Mouse (Mus musculus) forebrain, embryonic 10.5 days (tissue): ENCODE data around the gene Cend1. TPM values are rescaled to one million over a fixed set of nuclear protein-coding genes. Genes with fewer than 3 reads are reported as not detected.

ENCODE experiments used
- DNase-seq: peaks from one replicate; pipeline ENCODE4 v3.0.0-alpha.2; 2017; ENCODE audit warnings: low spot score; ENCODE audit errors: extremely low spot score
- H3K27ac ChIP-seq: fragments of 300-500 bp; sonication (generic); 2 replicates; pipeline ENCODE4 v1.5.1; 2016; ENCODE audit warnings: mild to moderate bottlenecking
- H3K27me3 ChIP-seq: fragments of 300-500 bp; sonication (generic); 2 replicates; pipeline ENCODE4 v1.6.1; 2016; ENCODE audit warnings: mild to moderate bottlenecking; ENCODE audit not compliant: poor library complexity, severe bottlenecking
- H3K36me3 ChIP-seq: fragments of 300-500 bp; sonication (generic); replicated peaks from 2 replicates; pipeline ENCODE4 v1.6.1; 2016; ENCODE audit warnings: mild to moderate bottlenecking, moderate library complexity
- H3K4me1 ChIP-seq: fragments of 300-500 bp; sonication (generic); 2 replicates; pipeline ENCODE4 v1.6.1; 2016
- H3K4me3 ChIP-seq: fragments of 300-500 bp; sonication (generic); 2 replicates; pipeline ENCODE4 v1.5.1; 2016; ENCODE audit warnings: mild to moderate bottlenecking, moderate library complexity
- H3K9me3 ChIP-seq: fragments of 300-500 bp; sonication (generic); 2 replicates; pipeline ENCODE4 v1.6.1; 2016; ENCODE audit warnings: mild to moderate bottlenecking, moderate library complexity
- WGBS: fragments of 180-500 bp; shearing (Covaris S2); methylation state at CpG from one replicate; pipeline ENCODE4 v1.1.7; 2016; 5-methylcytosine and 5-hydroxymethylcytosine counted together
- polyA plus RNA-seq: library from polyadenylated mRNA; unstranded; fragments of >200 nt; fragmentation: Nextera tagmentation; extraction: Ambion mirVana; gene quantifications from 2 replicates; pipeline ENCODE4 v1.2.1, GENCODE M21; 2016

Cend1 gene
- polyA plus RNA-seq, 1 experiment from 2014 or later, result 8.7 TPM

DNA sequence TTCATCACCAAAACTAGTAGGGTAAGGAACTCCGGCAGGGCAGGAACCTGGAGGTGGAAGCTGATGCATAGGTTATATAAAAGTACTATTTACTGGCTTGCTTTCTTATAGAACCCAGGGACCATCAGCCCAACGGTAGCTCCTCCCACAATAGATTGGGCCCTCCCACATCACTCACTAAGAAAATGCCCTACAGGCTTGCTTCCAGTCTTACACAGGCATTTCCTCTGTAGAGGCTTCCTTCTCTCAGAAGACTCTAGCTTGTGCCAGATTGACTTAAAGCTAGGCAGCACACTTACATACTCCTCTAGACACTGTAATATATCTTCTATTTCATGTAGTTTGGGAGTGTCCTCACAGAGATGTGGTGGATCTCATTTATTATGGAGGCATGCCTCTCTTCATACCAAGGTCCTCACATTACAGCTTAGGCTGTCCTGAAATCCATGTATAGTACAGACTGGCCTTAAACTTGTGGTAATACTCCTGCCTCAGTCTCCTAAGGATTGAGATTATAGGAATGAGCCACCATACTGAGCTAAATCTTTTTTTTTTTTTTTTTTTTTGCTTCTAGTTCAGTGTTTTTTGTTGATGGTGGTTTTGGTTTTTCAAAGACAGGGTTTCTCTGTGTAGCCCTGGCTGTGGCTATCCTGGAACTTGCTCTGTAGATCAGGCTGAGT is 41.3 kb downstream of the Cend1 start:
- DNase-seq, result no peak
- 0 out of 2 replicates have a peak, but pooled peaks cover 20% of the 10 kb centered on the region for H3K27me3 ChIP-seq

DNA sequence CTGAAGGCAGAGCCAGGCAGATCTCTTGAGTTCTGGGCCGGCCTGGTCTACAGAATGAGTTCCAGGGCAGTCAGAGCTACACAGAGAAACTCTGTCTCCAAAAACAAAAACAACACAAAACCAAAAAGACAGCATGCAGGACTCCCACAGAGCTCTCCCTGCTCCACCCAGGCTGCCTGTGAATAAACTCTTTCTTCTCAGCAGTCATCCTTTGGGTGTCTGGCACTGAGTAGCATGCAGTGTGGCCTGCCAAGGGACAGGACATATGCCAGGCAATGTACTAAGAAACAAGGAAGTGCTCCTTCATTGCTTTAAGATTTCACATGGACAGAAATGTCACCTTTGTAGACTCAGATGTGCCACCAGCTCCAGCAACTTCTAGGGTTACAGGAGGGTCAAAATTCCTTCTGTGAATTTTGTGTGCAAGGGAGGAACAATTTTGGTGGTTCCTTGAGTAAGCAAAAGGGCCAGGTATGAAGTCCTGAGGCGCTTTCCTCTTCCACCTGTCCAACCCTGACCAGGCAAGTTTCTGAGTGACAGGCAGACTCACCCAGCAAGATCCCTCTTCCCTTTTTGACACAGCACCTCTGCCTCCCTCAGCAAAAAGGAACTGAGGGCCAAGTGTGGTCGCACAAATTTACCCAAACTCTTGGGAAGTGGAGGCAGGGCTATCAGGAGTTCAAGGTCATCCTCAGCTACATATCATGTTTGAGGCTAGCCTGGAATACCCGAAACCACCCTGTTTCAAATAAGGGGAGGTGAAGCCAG is 48.0 kb downstream of the Cend1 start:
- no peak overlapping the region for H3K27ac ChIP-seq
- no peaks in the 10 kb centered on the region for H3K36me3 ChIP-seq
- H3K4me3 ChIP-seq, result no peak overlapping the region
- no peaks in the 10 kb centered on the region for H3K4me1 ChIP-seq
- DNase-seq, result no peak
- peaks cover 8% of the 10 kb centered on the region; the same call in 1 of the 2 replicates for H3K27me3 ChIP-seq
- 81% methylated on average over 4 of the region's 4 CpGs for WGBS
- H3K9me3 ChIP-seq, result no peaks in the 10 kb centered on the region

More for the DNA sequence above, 41.3 kb downstream of the Cend1 start:
- Histone ChIP-seq H3K36me3 (no peaks in the 10 kb centered on the region), H3K9me3 (no peaks in the 10 kb centered on the region), H3K4me1 (peaks cover 12% of the 10 kb centered on the region), H3K4me3 (no peak overlapping the region), H3K27ac (no peak overlapping the region)
- 61% methylated on average over 2 of the region's 2 CpGs for WGBS

DNA sequence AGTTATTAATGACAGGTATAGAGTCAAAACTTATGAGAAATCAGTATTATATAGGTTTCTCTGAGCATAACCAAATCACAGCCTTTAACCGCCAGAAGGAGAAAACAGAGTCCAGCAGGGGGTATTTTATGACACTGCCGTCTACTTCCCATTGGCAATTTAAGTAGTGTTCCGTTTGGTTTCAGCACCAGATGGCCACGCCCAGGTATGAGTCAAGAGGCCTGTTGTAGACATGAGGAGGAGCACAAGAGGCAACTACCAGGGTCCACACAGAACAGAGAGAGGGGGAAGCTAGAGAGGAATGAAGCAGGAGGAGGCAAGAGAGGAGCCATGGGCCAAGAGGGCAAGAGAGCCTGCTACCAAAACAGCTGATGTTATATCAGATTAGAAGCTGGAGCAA is 49.7 kb downstream of the Cend1 start:
- Histone ChIP-seq H3K27ac (no peak overlapping the region), H3K4me3 (no peak overlapping the region), H3K36me3 (no peaks in the 10 kb centered on the region), H3K9me3 (no peaks in the 10 kb centered on the region), H3K27me3 (peaks cover 5% of the 10 kb centered on the region; the same call in 1 of the 2 replicates), H3K4me1 (no peaks in the 10 kb centered on the region)
- DNase-seq, result no peak
- WGBS, result 78% methylated on average over 4 of the region's 4 CpGs

Other genes starting within 250 kb of the Cend1 start
- gene Hras, start 235.5 kb downstream of the Cend1 start, polyA plus RNA-seq, result 80.6 and 82.7 TPM in 2 replicates
- 15.5 and 15.6 TPM in 2 replicates for gene Lrrc56, start 235.3 kb downstream of the Cend1 start, polyA plus RNA-seq
- 3.4 and 4.4 TPM in 2 replicates for gene Lmntd2, start 215.4 kb downstream of the Cend1 start, polyA plus RNA-seq
- 50.8 and 53.8 TPM in 2 replicates for gene Rassf7, start 213.6 kb downstream of the Cend1 start, polyA plus RNA-seq
- gene Phrf1, start 200.7 kb downstream of the Cend1 start, polyA plus RNA-seq, result 121 and 124 TPM in 2 replicates
- gene Irf7, start 163.0 kb downstream of the Cend1 start, polyA plus RNA-seq, result 0.15 and 0.23 TPM in 2 replicates
- not detected in 2 replicates for gene Cdhr5, start 152.7 kb downstream of the Cend1 start, polyA plus RNA-seq
- gene Sct, start 150.4 kb downstream of the Cend1 start, polyA plus RNA-seq, result 0.87 and 1.7 TPM in 2 replicates
- 0.17 and 0.46 TPM in 2 replicates for gene Drd4, start 137.5 kb downstream of the Cend1 start, polyA plus RNA-seq
- gene Deaf1, start 101.8 kb downstream of the Cend1 start, polyA plus RNA-seq, result 59.2 and 59.3 TPM in 2 replicates
- gene Tmem80, start 101.8 kb downstream of the Cend1 start, polyA plus RNA-seq, result 48.2 and 51.0 TPM in 2 replicates
- gene Eps8l2, start 90.6 kb downstream of the Cend1 start, polyA plus RNA-seq, result 4.2 and 4.5 TPM in 2 replicates
- gene Taldo1, start 37.3 kb downstream of the Cend1 start, polyA plus RNA-seq, result 335 and 368 TPM in 2 replicates
- gene Gatd1, start 15.4 kb downstream of the Cend1 start, polyA plus RNA-seq, result 43.2 and 44.7 TPM in 2 replicates
- 46.8 and 49.6 TPM in 2 replicates for gene Slc25a22, start 8.4 kb upstream of the Cend1 start, polyA plus RNA-seq
- 24.9 and 26.4 TPM in 2 replicates for gene Pidd1, start 14.5 kb upstream of the Cend1 start, polyA plus RNA-seq
- 1,198 and 1,216 TPM in 2 replicates for gene Rplp2, start 17.9 kb upstream of the Cend1 start, polyA plus RNA-seq
- gene Pnpla2, start 25.7 kb upstream of the Cend1 start, polyA plus RNA-seq, result 15.9 and 18.2 TPM in 2 replicates
- 6.2 and 7.3 TPM in 2 replicates for gene Cracr2b, start 31.6 kb upstream of the Cend1 start, polyA plus RNA-seq
- 15.2 and 17.7 TPM in 2 replicates for gene Cd151, start 37.9 kb upstream of the Cend1 start, polyA plus RNA-seq
- gene Polr2l, start 45.6 kb upstream of the Cend1 start, polyA plus RNA-seq, result 87.0 and 95.7 TPM in 2 replicates
- 31.4 and 37.9 TPM in 2 replicates for gene Tspan4, start 45.7 kb upstream of the Cend1 start, polyA plus RNA-seq
- gene Chid1, start 110.4 kb upstream of the Cend1 start, polyA plus RNA-seq, result 24.8 and 25.4 TPM in 2 replicates
- gene Ap2a2, start 132.7 kb upstream of the Cend1 start, polyA plus RNA-seq, result 104 and 105 TPM in 2 replicates
- 0.11 and 0.16 TPM in 2 replicates for gene Muc6, start 225.8 kb upstream of the Cend1 start, polyA plus RNA-seq